Comparison of ENCODE assay signal across 19 mouse cellular contexts in the genomic region with DNA sequence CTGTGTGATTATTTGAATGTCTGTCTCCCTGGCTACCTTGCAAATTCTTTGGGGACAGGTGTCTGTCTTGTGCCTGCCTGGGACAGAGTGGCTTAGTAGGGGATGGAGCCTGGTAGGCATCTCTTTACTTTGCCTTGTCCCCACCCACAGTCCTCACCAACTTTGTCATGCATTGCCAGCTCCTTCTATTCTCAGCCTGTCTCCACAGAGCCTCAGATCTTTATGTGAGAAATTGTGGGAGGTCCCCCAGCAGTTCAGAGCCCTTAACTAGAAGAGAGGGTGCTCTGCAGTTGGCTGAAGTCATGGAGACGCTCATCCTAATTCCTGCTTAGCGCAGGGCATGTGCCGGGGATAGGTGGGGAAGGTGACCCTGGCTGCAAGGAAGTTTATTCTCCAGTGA.
A peak's percentile ranks its signal among the peaks of the same experiment; 100 is the strongest.
DNase-seq lines count a peak whose midpoint lies in the region; ATAC-seq lines count a peak whose summit lies in the region.
"Had no signal": no experiment of that assay in that cellular context is flagged by ENCODE, and none has a peak within 500 bp of the region (broad histone marks: within the 10 kb centered on the region; RNA-seq: fewer than 3 reads in every experiment).

No protein-coding gene starts in this region.

- no peak for ATAC-seq in forebrain, embryonic 16.5 days
- ATAC-seq: forebrain, embryonic 13.5 days; forebrain, embryonic 15.5 days had no signal

- H3K4me3 ChIP-seq in forebrain, embryonic 16.5 days (replicated peaks; ENCODE audit: low read length): no peak overlapping the region
- H3K4me3 ChIP-seq: embryonic facial prominence, embryonic 10.5 days; embryonic facial prominence, embryonic 12.5 days; forebrain, embryonic 13.5 days; forebrain, embryonic 15.5 days had no signal

- H3K27ac ChIP-seq in forebrain, embryonic 16.5 days (ENCODE audit: low read length): no peak overlapping the region
- H3K27ac ChIP-seq: embryonic facial prominence, embryonic 10.5 days; embryonic facial prominence, embryonic 12.5 days; forebrain, embryonic 13.5 days; forebrain, embryonic 15.5 days had no signal

- no peaks in the 10 kb centered on the region for H3K36me3 ChIP-seq in forebrain, embryonic 16.5 days (ENCODE audit: control insufficient read depth, insufficient read depth)
- H3K36me3 ChIP-seq: embryonic facial prominence, embryonic 10.5 days; embryonic facial prominence, embryonic 12.5 days; forebrain, embryonic 15.5 days had no signal

- no peaks in the 10 kb centered on the region for H3K27me3 ChIP-seq in forebrain, embryonic 16.5 days (replicated peaks; ENCODE audit: control insufficient read depth, insufficient read depth, low read length)
- H3K27me3 ChIP-seq: forebrain, embryonic 13.5 days; forebrain, embryonic 15.5 days had no signal

- no peaks in the 10 kb centered on the region for H3K4me1 ChIP-seq in forebrain, embryonic 16.5 days (replicated peaks; ENCODE audit: control insufficient read depth, insufficient read depth, low read length)
- H3K4me1 ChIP-seq: forebrain, embryonic 13.5 days; forebrain, embryonic 15.5 days had no signal

- DNase-seq in frontal cortex, adult 2 months (ENCODE audit: extremely low spot score in 1 of 2, low spot score in 1 of 2): peak; percentile 39 to 60
- DNase-seq in frontal cortex, postnatal 10 days (ENCODE audit: low spot score in 2 of 2): no peak
- DNase-seq in left cerebral cortex, adult 18-20 months (ENCODE audit: low spot score in 2 of 2): peak; percentile 18 to 42
- no peak for DNase-seq in left cerebral cortex, adult 11 months (ENCODE audit: low spot score)
- DNase-seq in brain, adult 2 months (ENCODE audit: low read depth, low spot score): peak; percentile 82
- DNase-seq in telencephalon, adult 2 months (ENCODE audit: low read depth, low spot score): peak; percentile 68
- DNase-seq: adrenal gland, adult 2 months; adrenal gland, postnatal 10 days; adrenal gland, postnatal 25 days; cerebellum, adult 11-12 months; cerebellum, adult 2 months; cerebellum, adult 9-10 months; cerebellum, postnatal 10 days; cerebellum, postnatal 25 days had no signal

- WGBS in forebrain, embryonic 16.5 days: 89% methylated on average over 3 of the region's 3 CpGs

- no peaks in the 10 kb centered on the region for H3K9me3 ChIP-seq in forebrain, embryonic 16.5 days (ENCODE audit: control insufficient read depth, low read length)
- H3K9me3 ChIP-seq: embryonic facial prominence, embryonic 10.5 days; embryonic facial prominence, embryonic 12.5 days; forebrain, embryonic 13.5 days; forebrain, embryonic 15.5 days had no signal

- no peak overlapping the region for H3K9ac ChIP-seq in forebrain, embryonic 16.5 days (replicated peaks; ENCODE audit: low read depth, low read length)
- H3K9ac ChIP-seq: embryonic facial prominence, embryonic 12.5 days; forebrain, embryonic 13.5 days; forebrain, embryonic 15.5 days had no signal

- H3K4me2 ChIP-seq in forebrain, embryonic 16.5 days (ENCODE audit: low read length): no peak overlapping the region
- H3K4me2 ChIP-seq: embryonic facial prominence, embryonic 12.5 days; forebrain, embryonic 13.5 days; forebrain, embryonic 15.5 days had no signal

Comparison
In these comparisons a context has a peak if more than half of its experiments do, and no peak if none do; other contexts are left out.
1. DNase-seq: peak in frontal cortex, adult 2 months (2 of 2), left cerebral cortex, adult 18-20 months (2 of 2), brain, adult 2 months (single experiment) and telencephalon, adult 2 months (single experiment); none in frontal cortex, postnatal 10 days (0 of 2) and left cerebral cortex, adult 11 months (single experiment).